Mouse (Mus musculus): ENCODE measurements around the gene Ceacam18. TPM values are rescaled to one million over a fixed set of nuclear protein-coding genes. Genes with fewer than 3 reads are reported as not detected.
A peak's percentile ranks its signal among the peaks of the same experiment; 100 is the strongest.

Gene Ceacam18
- polyA plus RNA-seq, 1 experiment: not detected

- Histone ChIP-seq H3K27ac (ENCODE audit: insufficient read depth, low read depth, low read length) (no peak overlapping the region), H3K4me1 (ENCODE audit: control insufficient read depth, insufficient read depth, low read length) (no peaks in the 10 kb centered on the region), H3K4me3 (ENCODE audit: insufficient read depth, low read length) (no peak overlapping the region)
- TF ChIP-seq CTCF (IDR thresholded peaks at IDR 0.05; ENCODE audit: low read depth, low read length) (no peak), POLR2A (IDR thresholded peaks at IDR 0.05; ENCODE audit: borderline replicate concordance, low read depth, low read length) (no peak)
Measured at GRCm38 (mm10) chr7:43625065-43625464, 9.4 kb upstream of the Ceacam18 start.

GRCm38 (mm10) chr7:43625794-43626422 lies 8.6 kb upstream of the Ceacam18 start:
- no peak overlapping the region for H3K27ac ChIP-seq (ENCODE audit: insufficient read depth, low read depth, low read length)
- H3K4me3 ChIP-seq (ENCODE audit: insufficient read depth, low read length): no peak overlapping the region
- TF ChIP-seq CTCF (IDR thresholded peaks at IDR 0.05; ENCODE audit: low read depth, low read length) (no peak), POLR2A (IDR thresholded peaks at IDR 0.05; ENCODE audit: borderline replicate concordance, low read depth, low read length) (no peak)
- H3K4me1 ChIP-seq (ENCODE audit: control insufficient read depth, insufficient read depth, low read length): no peaks in the 10 kb centered on the region

DNA sequence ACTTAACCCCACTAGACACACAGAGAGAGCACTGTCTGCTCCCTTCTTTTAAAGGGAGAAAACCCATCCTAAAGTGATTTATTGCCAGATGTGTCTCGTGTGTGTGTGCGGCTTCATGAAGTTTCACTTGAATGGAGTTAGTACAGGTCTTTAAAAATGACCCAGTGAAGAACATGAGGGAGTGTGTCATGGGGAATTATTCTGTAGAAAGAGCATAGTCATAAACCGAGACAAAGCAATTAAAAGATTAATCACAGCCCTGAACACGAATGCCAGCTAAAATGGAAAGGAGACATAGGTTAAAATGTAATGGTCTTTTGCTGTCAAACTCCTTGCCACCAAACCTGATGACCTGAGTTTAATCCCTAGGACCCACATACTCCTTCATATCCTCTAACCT lies 567 bp upstream of the Ceacam18 start:
- TF ChIP-seq CTCF (IDR thresholded peaks at IDR 0.05; ENCODE audit: low read depth, low read length): no peak
- H3K27ac ChIP-seq (ENCODE audit: insufficient read depth, low read depth, low read length): no peak overlapping the region
- H3K4me3 ChIP-seq (ENCODE audit: insufficient read depth, low read length): no peak overlapping the region
- H3K4me1 ChIP-seq (ENCODE audit: control insufficient read depth, insufficient read depth, low read length): peaks cover 24% of the 10 kb centered on the region

DNA sequence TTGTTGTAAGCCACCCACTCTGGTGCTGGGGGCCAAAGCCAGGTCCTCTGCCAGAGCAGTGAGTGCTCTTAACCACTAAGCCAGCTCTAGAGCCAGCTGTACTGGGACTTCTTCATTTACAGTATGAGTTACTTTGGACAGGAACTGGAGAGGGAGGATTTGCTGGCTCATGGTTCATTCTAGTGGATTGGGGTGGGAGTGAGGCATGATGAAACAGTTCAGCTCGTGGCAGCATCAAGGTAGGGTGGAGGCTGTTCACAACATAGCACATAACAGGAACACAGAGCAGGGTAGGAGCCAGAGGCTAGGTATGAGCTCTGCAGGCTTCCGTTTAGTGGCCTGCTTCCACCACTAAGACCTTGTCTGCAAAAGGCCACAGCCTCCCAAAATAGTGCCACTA lies 1.7 kb downstream of the Ceacam18 start:
- Histone ChIP-seq H3K4me1 (ENCODE audit: control insufficient read depth, insufficient read depth, low read length) (peaks cover 31% of the 10 kb centered on the region), H3K27ac (ENCODE audit: insufficient read depth, low read depth, low read length) (peak overlapping the region; percentile 23; the same call in 1 of the 2 replicates), H3K4me3 (ENCODE audit: insufficient read depth, low read length) (no peak overlapping the region)
- TF ChIP-seq POLR2A (IDR thresholded peaks at IDR 0.05; ENCODE audit: borderline replicate concordance, low read depth, low read length): no peak
- TF ChIP-seq CTCF (IDR thresholded peaks at IDR 0.05; ENCODE audit: low read depth, low read length): no peak

DNA sequence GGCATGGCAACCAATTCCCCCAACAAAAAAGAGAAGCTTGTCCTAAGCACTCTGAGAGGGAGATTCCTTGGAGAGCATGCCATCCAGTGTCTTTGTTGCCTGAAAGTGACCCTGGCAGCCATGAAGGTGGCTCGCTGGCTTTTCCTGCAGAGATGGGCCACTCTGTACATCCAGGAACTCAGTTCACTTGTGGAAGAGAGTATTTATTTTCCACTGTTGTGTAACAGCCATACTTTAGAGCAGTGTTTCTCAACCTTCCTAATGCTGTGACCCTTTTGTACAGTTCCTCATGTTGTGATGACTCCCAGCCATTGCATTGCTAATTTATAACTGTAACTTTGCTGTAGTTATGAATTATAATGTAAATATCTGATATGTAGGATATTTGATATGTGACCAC lies 2.6 kb downstream of the Ceacam18 start:
- TF ChIP-seq POLR2A (IDR thresholded peaks at IDR 0.05; ENCODE audit: borderline replicate concordance, low read depth, low read length): no peak
- Histone ChIP-seq H3K4me1 (ENCODE audit: control insufficient read depth, insufficient read depth, low read length) (peaks cover 37% of the 10 kb centered on the region), H3K27ac (ENCODE audit: insufficient read depth, low read depth, low read length) (peak overlapping the region; percentile 23; the same call in 1 of the 2 replicates), H3K4me3 (ENCODE audit: insufficient read depth, low read length) (no peak overlapping the region)

DNA sequence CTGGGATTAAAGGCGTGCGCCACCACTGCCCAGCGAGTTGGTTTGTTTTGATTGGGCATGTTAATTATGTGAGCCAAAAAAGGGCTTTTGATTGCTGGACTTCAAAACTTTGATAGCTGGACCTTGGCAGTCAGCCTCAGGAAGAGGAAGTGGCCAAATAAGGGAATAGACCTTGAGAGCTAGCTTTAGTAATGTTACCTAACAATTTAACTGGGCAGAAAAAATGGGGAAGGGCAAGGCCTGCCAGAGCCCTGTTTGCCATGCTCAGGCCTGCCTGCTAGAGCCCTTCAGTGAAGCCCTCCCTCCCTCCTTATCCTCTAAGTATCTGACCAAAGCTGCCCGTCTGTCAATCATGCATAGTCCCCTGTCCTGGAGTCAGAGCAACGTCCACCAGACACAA lies 8.1 kb downstream of the Ceacam18 start:
- H3K27ac ChIP-seq (ENCODE audit: insufficient read depth, low read depth, low read length): peak overlapping the region; percentile 92
- H3K4me1 ChIP-seq (ENCODE audit: control insufficient read depth, insufficient read depth, low read length): peaks cover 48% of the 10 kb centered on the region
- TF ChIP-seq POLR2A (IDR thresholded peaks at IDR 0.05; ENCODE audit: borderline replicate concordance, low read depth, low read length) (no peak), CTCF (IDR thresholded peaks at IDR 0.05; ENCODE audit: low read depth, low read length) (no peak)
- no peak overlapping the region for H3K4me3 ChIP-seq (ENCODE audit: insufficient read depth, low read length)

DNA sequence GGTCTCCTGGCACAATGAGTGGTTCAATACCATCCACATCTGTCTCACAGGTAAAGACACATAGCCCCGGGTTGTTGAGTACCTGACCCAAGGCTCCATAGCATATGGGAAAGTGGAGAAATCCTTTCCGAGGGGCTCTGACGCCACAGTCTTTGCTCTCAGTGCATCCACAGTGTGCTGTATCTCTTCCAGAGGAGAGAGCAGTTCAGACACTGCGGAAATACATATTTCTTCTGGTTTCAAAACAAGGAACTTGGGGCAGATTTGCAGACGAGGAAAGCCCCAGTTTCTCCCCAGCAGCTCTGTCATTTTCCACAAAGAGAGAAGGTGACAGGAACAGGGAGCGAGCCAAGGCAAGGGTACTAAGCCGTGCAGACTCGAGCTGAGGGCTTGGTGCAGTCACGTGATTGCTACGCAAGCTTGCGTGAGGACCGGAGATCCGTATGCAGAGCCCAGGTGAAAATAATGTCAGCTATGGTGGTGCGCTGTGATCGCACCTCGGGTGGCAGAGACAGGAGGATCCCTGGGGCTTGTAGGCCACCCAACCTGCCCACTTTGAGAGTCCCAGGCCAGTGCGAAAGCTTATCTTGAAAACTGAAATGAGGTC lies 8.6 kb downstream of the Ceacam18 start:
- H3K4me1 ChIP-seq (ENCODE audit: control insufficient read depth, insufficient read depth, low read length): peaks cover 45% of the 10 kb centered on the region
- 0 out of 2 replicates have a peak overlapping the region, but pooled peaks have one; percentile 0 for H3K4me3 ChIP-seq (ENCODE audit: insufficient read depth, low read length)
- peak overlapping the region; percentile 92 for H3K27ac ChIP-seq (ENCODE audit: insufficient read depth, low read depth, low read length)
- TF ChIP-seq POLR2A (IDR thresholded peaks at IDR 0.05; ENCODE audit: borderline replicate concordance, low read depth, low read length) (no peak), CTCF (IDR thresholded peaks at IDR 0.05; ENCODE audit: low read depth, low read length) (no peak)

- H3K27ac ChIP-seq (ENCODE audit: insufficient read depth, low read depth, low read length): no peak overlapping the region
- H3K4me1 ChIP-seq (ENCODE audit: control insufficient read depth, insufficient read depth, low read length): peaks cover 37% of the 10 kb centered on the region
- H3K4me3 ChIP-seq (ENCODE audit: insufficient read depth, low read length): no peak overlapping the region
- TF ChIP-seq CTCF (IDR thresholded peaks at IDR 0.05; ENCODE audit: low read depth, low read length) (no peak), POLR2A (IDR thresholded peaks at IDR 0.05; ENCODE audit: borderline replicate concordance, low read depth, low read length) (no peak)
Measured at GRCm38 (mm10) chr7:43652683-43653082, 18.2 kb downstream of the Ceacam18 start.

DNA sequence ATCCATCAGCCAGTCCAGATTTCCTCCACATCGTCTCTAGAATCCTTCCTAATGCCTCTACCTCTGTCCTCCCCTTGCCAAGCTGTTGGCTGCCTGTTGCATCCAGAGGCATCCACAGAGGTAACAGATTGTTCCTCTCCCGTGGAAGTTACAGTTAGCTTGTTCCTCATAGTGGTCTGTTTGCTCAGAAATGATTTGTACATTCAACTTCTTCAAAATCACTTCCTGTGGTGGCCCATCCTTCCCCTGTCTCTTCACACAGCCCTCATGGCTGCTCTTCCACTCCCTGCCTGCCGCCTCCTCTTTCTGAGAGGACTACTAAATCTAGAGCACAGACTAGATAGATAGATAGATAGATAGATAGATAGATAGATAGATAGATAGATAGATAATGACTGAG lies 20.0 kb downstream of the Ceacam18 start:
- Histone ChIP-seq H3K27ac (ENCODE audit: insufficient read depth, low read depth, low read length) (peak overlapping the region; percentile 56; the same call in 1 of the 2 replicates), H3K4me1 (ENCODE audit: control insufficient read depth, insufficient read depth, low read length) (peaks cover 54% of the 10 kb centered on the region), H3K4me3 (ENCODE audit: insufficient read depth, low read length) (no peak overlapping the region)
- TF ChIP-seq POLR2A (IDR thresholded peaks at IDR 0.05; ENCODE audit: borderline replicate concordance, low read depth, low read length) (no peak), CTCF (IDR thresholded peaks at IDR 0.05; ENCODE audit: low read depth, low read length) (no peak)

GRCm38 (mm10) chr7:43656232-43656631 lies 21.7 kb downstream of the Ceacam18 start:
- Histone ChIP-seq H3K4me3 (ENCODE audit: insufficient read depth, low read length) (no peak overlapping the region), H3K27ac (ENCODE audit: insufficient read depth, low read depth, low read length) (no peak overlapping the region), H3K4me1 (ENCODE audit: control insufficient read depth, insufficient read depth, low read length) (peaks cover 64% of the 10 kb centered on the region)
- TF ChIP-seq POLR2A (IDR thresholded peaks at IDR 0.05; ENCODE audit: borderline replicate concordance, low read depth, low read length): no peak
- TF ChIP-seq CTCF (IDR thresholded peaks at IDR 0.05; ENCODE audit: low read depth, low read length): no peak

All from bone marrow macrophage, adult 2 months (primary cell).